ENCODE assay signal across 8 mouse cellular contexts in the genomic region with DNA sequence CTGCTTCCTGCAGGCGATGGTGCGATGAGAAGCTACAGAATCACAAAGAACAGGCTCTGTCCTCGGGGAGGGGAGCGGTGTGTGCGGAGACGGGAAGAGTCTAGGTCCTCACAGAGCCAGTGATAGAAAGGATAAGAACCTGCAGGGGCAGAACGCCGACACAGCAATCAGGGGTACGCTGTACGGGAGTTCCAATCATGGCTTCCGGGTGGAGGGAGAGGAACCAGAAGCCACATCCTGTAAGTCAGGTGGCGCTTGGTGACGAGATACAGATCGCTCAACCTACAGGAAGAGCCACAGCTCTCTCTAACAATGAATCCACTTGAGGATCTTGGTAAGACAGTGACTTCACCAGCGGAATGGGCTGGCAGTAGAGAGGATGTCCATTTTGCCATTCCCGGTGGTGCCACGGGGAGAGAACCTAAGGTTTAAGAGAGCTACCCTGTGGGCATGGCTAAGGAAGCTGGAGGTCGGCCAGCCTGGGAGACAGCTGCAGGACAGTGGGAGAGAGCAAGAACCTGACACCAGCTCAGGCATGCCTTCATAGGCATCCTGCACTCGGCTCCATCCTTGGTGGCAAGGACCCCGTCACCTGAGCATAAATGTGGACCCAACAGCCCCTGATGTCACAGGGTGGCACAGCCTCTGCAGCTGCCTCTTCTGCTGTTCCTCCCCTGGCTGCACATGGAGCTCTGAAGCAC.
DNase-seq lines count a peak whose midpoint lies in the region; ATAC-seq and TF ChIP-seq lines count a peak whose summit lies in the region.
"Had no signal": no experiment of that assay in that cellular context is flagged by ENCODE, and none has a peak within 500 bp of the region (broad histone marks: within the 10 kb centered on the region; RNA-seq: fewer than 3 reads in every experiment).

No protein-coding gene starts in this region.

- no peaks in the 10 kb centered on the region for H3K36me3 ChIP-seq in kidney, embryonic 16.5 days (ENCODE audit: insufficient read depth, low read length)
- H3K36me3 ChIP-seq in thymus, adult 2 months (ENCODE audit: control insufficient read depth, insufficient read depth, low read length): no peaks in the 10 kb centered on the region
- H3K36me3 ChIP-seq: liver, embryonic 13.5 days had no signal

- H3K9me3 ChIP-seq in kidney, embryonic 16.5 days (ENCODE audit: low read length): no peaks in the 10 kb centered on the region
- H3K9me3 ChIP-seq: liver, embryonic 13.5 days had no signal

- H3K9ac ChIP-seq in kidney, embryonic 16.5 days (replicated peaks; ENCODE audit: low read length): 0 out of 2 replicates have a peak overlapping the region, but pooled peaks have one; percentile 8
- H3K9ac ChIP-seq: liver, embryonic 13.5 days had no signal

- H3K4me2 ChIP-seq in kidney, embryonic 16.5 days (replicated peaks; ENCODE audit: low read depth, low read length): no peak overlapping the region
- H3K4me2 ChIP-seq: liver, embryonic 13.5 days had no signal

- 0 out of 2 replicates have a peak, but pooled peaks have one; percentile 12 for ATAC-seq in kidney, embryonic 16.5 days (ENCODE audit: low FRiP score, low TSS enrichment)

- no peaks in the 10 kb centered on the region for H3K4me1 ChIP-seq in kidney, embryonic 16.5 days (ENCODE audit: insufficient read depth, low read length)
- H3K4me1 ChIP-seq in bone marrow, adult 2 months (ENCODE audit: control insufficient read depth, insufficient read depth, low read length): peaks cover 4% of the 10 kb centered on the region
- H3K4me1 ChIP-seq in thymus, adult 2 months (replicated peaks; ENCODE audit: control insufficient read depth, insufficient read depth, low read length): peaks cover 16% of the 10 kb centered on the region
- H3K4me1 ChIP-seq: liver, embryonic 13.5 days had no signal

- no peak overlapping the region for H3K4me3 ChIP-seq in kidney, embryonic 16.5 days (ENCODE audit: low read length)
- peak overlapping the region; percentile 48 for H3K4me3 ChIP-seq in bone marrow, adult 2 months (replicated peaks; ENCODE audit: control insufficient read depth, low read depth, low read length)
- peak overlapping the region; percentile 33 for H3K4me3 ChIP-seq in thymus, adult 2 months (ENCODE audit: control insufficient read depth, insufficient read depth, low read length)
- H3K4me3 ChIP-seq: liver, embryonic 13.5 days had no signal

- WGBS in kidney, embryonic 16.5 days: 79% methylated on average over 20 of the region's 20 CpGs
- 12% methylated on average over 20 of the region's 20 CpGs for WGBS in bone marrow, adult 2 months
- WGBS in thymus, adult 2 months: 11% methylated on average over 20 of the region's 20 CpGs

- TF ChIP-seq POLR2A in bone marrow, adult 2 months (IDR thresholded peaks at IDR 0.05; ENCODE audit: borderline replicate concordance, control insufficient read depth, low read depth, low read length): no peak
- no peak for TF ChIP-seq POLR2A in thymus, adult 2 months (IDR thresholded peaks at IDR 0.05; ENCODE audit: control insufficient read depth, extremely low read depth, insufficient read depth, low read length, poor library complexity)

- DNase-seq in kidney, adult 8-10 months: no peak
- DNase-seq in lung, postnatal 10 days: peak; percentile 14
- peak; percentile 44 for DNase-seq in thymus, adult 2 months
- no peak for DNase-seq in right cerebral cortex, adult 18-20 months
- no peak for DNase-seq in layer of hippocampus, adult 9-10 months (ENCODE audit: low spot score)
- DNase-seq: liver, embryonic 13.5 days had no signal

- TF ChIP-seq CTCF in bone marrow, adult 2 months (IDR thresholded peaks at IDR 0.05; ENCODE audit: control insufficient read depth, insufficient read depth, low read length): no peak
- TF ChIP-seq CTCF in thymus, adult 2 months (IDR thresholded peaks at IDR 0.05; ENCODE audit: borderline replicate concordance, control insufficient read depth, extremely low read depth, insufficient read depth, low read length, poor library complexity): no peak

- no peaks in the 10 kb centered on the region for H3K27me3 ChIP-seq in kidney, embryonic 16.5 days (ENCODE audit: insufficient read depth, low read length)
- H3K27me3 ChIP-seq in thymus, adult 2 months (ENCODE audit: control insufficient read depth, insufficient read depth, low read length): no peaks in the 10 kb centered on the region
- H3K27me3 ChIP-seq: liver, embryonic 13.5 days had no signal

- no peak overlapping the region for H3K27ac ChIP-seq in kidney, embryonic 16.5 days (ENCODE audit: low read length)
- no peak overlapping the region for H3K27ac ChIP-seq in bone marrow, adult 2 months (ENCODE audit: control insufficient read depth, insufficient read depth, low read depth, low read length, poor library complexity)
- H3K27ac ChIP-seq in thymus, adult 2 months (ENCODE audit: control insufficient read depth, insufficient read depth, low read length): peak overlapping the region; percentile 12; the same call in 1 of the 2 replicates
- H3K27ac ChIP-seq: liver, embryonic 13.5 days had no signal

Comparison
In these comparisons a context has a peak if more than half of its experiments do, and no peak if none do; other contexts are left out.
1. DNase-seq: peak in lung, postnatal 10 days (single experiment) and thymus, adult 2 months (single experiment); none in kidney, adult 8-10 months (0 of 2), right cerebral cortex, adult 18-20 months (single experiment) and layer of hippocampus, adult 9-10 months (single experiment).